In the genomic region with DNA sequence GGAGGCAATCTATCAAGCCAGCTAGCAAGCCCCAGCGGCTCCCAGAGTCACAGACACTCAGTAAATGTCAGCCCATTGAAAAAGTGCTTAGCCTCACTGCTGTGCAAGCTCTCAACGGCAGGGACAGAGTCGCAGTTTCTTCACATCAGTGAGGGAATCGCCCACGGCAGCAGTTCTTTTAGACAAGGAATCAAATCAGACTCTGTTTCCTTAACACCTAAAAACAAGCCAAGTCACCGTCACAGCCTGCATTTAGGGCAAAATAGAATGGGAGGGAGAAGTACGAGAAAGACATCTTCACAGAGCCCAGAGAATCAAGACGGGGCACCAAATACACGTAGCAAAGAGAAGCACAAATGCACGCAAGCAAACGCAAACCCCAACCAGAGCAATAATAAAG, we compare ENCODE assay signal across 24 mouse cellular contexts.
A peak's percentile ranks its signal among the peaks of the same experiment; 100 is the strongest.
DNase-seq lines count a peak whose midpoint lies in the region; ATAC-seq and TF ChIP-seq lines count a peak whose summit lies in the region.
"Had no signal": no experiment of that assay in that cellular context is flagged by ENCODE, and none has a peak within 500 bp of the region (broad histone marks: within the 10 kb centered on the region; RNA-seq: fewer than 3 reads in every experiment).

No protein-coding gene starts in this region.

- no peak for TF ChIP-seq CTCF in hindbrain, postnatal 0 days (IDR thresholded peaks at IDR 0.05; ENCODE audit: low read depth)
- no peak for TF ChIP-seq CTCF in cortical plate, adult 2 months (IDR thresholded peaks at IDR 0.05; ENCODE audit: extremely low read depth, insufficient read depth, low read length)
- no peak for TF ChIP-seq CTCF in intestine, postnatal 0 days (IDR thresholded peaks at IDR 0.05; ENCODE audit: low read depth)

- peak; percentile 8 for DNase-seq in hindbrain, postnatal 0 days (ENCODE audit: low spot score)
- DNase-seq in hindbrain, embryonic 10.5 days (ENCODE audit: low spot score), result no peak
- DNase-seq in left cerebral cortex, adult 8-10 months (ENCODE audit: low spot score in 2 of 2), result peak; percentile 29 to 69
- peak; percentile 69 to 72 for DNase-seq in right cerebral cortex, adult 2 months (ENCODE audit: low spot score in 2 of 2)
- DNase-seq in B cell, adult 2 months, result no peak
- no peak for DNase-seq in adrenal gland, postnatal 25 days
- DNase-seq: adrenal gland, postnatal 10 days; cerebellum, adult 18-20 months; cerebellum, postnatal 36 days; forebrain, postnatal 0 days; gastrocnemius, postnatal 14 days; heart, adult 18-20 months; heart, postnatal 4 days; kidney, adult 2 months; kidney, postnatal 14 days; liver, postnatal 0 days; lung, postnatal 14 days had no signal

- no peak for ATAC-seq in hindbrain, postnatal 0 days
- ATAC-seq in intestine, postnatal 0 days, result no peak
- ATAC-seq: CD4-positive, CD25-positive, alpha-beta regulatory T cell, adult 4 months; forebrain, postnatal 0 days; hindbrain, embryonic 16.5 days; liver, postnatal 0 days; Patski had no signal

- no peaks in the 10 kb centered on the region for H3K4me1 ChIP-seq in hindbrain, postnatal 0 days (ENCODE audit: insufficient read depth, low read length)
- H3K4me1 ChIP-seq in hindbrain, embryonic 10.5 days (replicated peaks), result no peaks in the 10 kb centered on the region
- peaks cover 4% of the 10 kb centered on the region for H3K4me1 ChIP-seq in cortical plate, adult 2 months (ENCODE audit: control insufficient read depth, insufficient read depth, low read length)
- H3K4me1 ChIP-seq in intestine, postnatal 0 days (replicated peaks; ENCODE audit: control insufficient read depth, insufficient read depth, low read length), result no peaks in the 10 kb centered on the region
- H3K4me1 ChIP-seq: forebrain, embryonic 10.5 days; limb, embryonic 10.5 days had no signal

- H3K9me3 ChIP-seq in hindbrain, postnatal 0 days (ENCODE audit: low read length), result no peaks in the 10 kb centered on the region
- H3K9me3 ChIP-seq in hindbrain, embryonic 10.5 days, result no peaks in the 10 kb centered on the region
- H3K9me3 ChIP-seq in intestine, postnatal 0 days (ENCODE audit: control insufficient read depth), result no peaks in the 10 kb centered on the region
- H3K9me3 ChIP-seq: forebrain, embryonic 10.5 days; limb, embryonic 10.5 days had no signal

- H3K4me3 ChIP-seq in hindbrain, postnatal 0 days (ENCODE audit: low read length), result no peak overlapping the region
- no peak overlapping the region for H3K4me3 ChIP-seq in hindbrain, embryonic 10.5 days
- H3K4me3 ChIP-seq in cortical plate, adult 2 months (ENCODE audit: insufficient read depth, low read length), result no peak overlapping the region; the same call in 1 of the 2 replicates
- H3K4me3 ChIP-seq in intestine, postnatal 0 days (ENCODE audit: low read depth, low read length), result no peak overlapping the region
- H3K4me3 ChIP-seq: forebrain, embryonic 10.5 days; limb, embryonic 10.5 days had no signal

- no peaks in the 10 kb centered on the region for H3K27me3 ChIP-seq in hindbrain, postnatal 0 days (ENCODE audit: insufficient read depth, low read length)
- no peaks in the 10 kb centered on the region for H3K27me3 ChIP-seq in hindbrain, embryonic 10.5 days (ENCODE audit: insufficient read depth, poor library complexity, severe bottlenecking)
- H3K27me3 ChIP-seq in intestine, postnatal 0 days (replicated peaks; ENCODE audit: control insufficient read depth, insufficient read depth, low read length), result no peaks in the 10 kb centered on the region
- H3K27me3 ChIP-seq: Patski had no signal

- WGBS in hindbrain, postnatal 0 days, result 71% methylated on average over 11 of the region's 11 CpGs
- 84% methylated on average over 11 of the region's 11 CpGs for WGBS in hindbrain, embryonic 10.5 days
- WGBS in intestine, postnatal 0 days, result 84% methylated on average over 11 of the region's 11 CpGs

- no peak for TF ChIP-seq POLR2A in cortical plate, adult 2 months (IDR thresholded peaks at IDR 0.05; ENCODE audit: extremely low read depth, insufficient read depth, low read length)

- H3K4me2 ChIP-seq in hindbrain, postnatal 0 days (ENCODE audit: low read depth, low read length), result no peak overlapping the region
- H3K4me2 ChIP-seq in intestine, postnatal 0 days (replicated peaks; ENCODE audit: low read depth), result no peak overlapping the region

- no peak overlapping the region for H3K27ac ChIP-seq in hindbrain, postnatal 0 days
- H3K27ac ChIP-seq in hindbrain, embryonic 10.5 days, result no peak overlapping the region
- H3K27ac ChIP-seq in cortical plate, adult 2 months (ENCODE audit: insufficient read depth, low read length), result 0 out of 2 replicates have a peak overlapping the region, but pooled peaks have one; percentile 17
- no peak overlapping the region for H3K27ac ChIP-seq in intestine, postnatal 0 days (ENCODE audit: low read depth, low read length)
- H3K27ac ChIP-seq: forebrain, embryonic 10.5 days; limb, embryonic 10.5 days had no signal

- H3K9ac ChIP-seq in hindbrain, postnatal 0 days (replicated peaks; ENCODE audit: low read length), result no peak overlapping the region
- H3K9ac ChIP-seq in intestine, postnatal 0 days (ENCODE audit: low read depth, low read length), result no peak overlapping the region
- H3K9ac ChIP-seq: forebrain, postnatal 0 days; liver, postnatal 0 days had no signal

- H3K36me3 ChIP-seq in hindbrain, postnatal 0 days (ENCODE audit: insufficient read depth, low read length), result no peaks in the 10 kb centered on the region
- H3K36me3 ChIP-seq in hindbrain, embryonic 10.5 days, result no peaks in the 10 kb centered on the region
- H3K36me3 ChIP-seq in intestine, postnatal 0 days (ENCODE audit: control insufficient read depth, insufficient read depth), result no peaks in the 10 kb centered on the region
- H3K36me3 ChIP-seq: forebrain, embryonic 10.5 days; limb, embryonic 10.5 days had no signal

Comparison
In these comparisons a context has a peak if more than half of its experiments do, and no peak if none do; other contexts are left out.
1. DNase-seq: peak in hindbrain, postnatal 0 days (single experiment), left cerebral cortex, adult 8-10 months (2 of 2) and right cerebral cortex, adult 2 months (2 of 2); none in hindbrain, embryonic 10.5 days (single experiment), B cell, adult 2 months (0 of 2) and adrenal gland, postnatal 25 days (single experiment).